Mouse (Mus musculus): ENCODE measurements at regions not wholly inside any gene's neighbourhood (a gene's known extent, or its start where the extent isn't known, plus 50 kb on each side); places are given as distances from the start of the nearest gene placed in this dataset.
A peak's percentile ranks its signal among the peaks of the same experiment; 100 is the strongest.

DNA sequence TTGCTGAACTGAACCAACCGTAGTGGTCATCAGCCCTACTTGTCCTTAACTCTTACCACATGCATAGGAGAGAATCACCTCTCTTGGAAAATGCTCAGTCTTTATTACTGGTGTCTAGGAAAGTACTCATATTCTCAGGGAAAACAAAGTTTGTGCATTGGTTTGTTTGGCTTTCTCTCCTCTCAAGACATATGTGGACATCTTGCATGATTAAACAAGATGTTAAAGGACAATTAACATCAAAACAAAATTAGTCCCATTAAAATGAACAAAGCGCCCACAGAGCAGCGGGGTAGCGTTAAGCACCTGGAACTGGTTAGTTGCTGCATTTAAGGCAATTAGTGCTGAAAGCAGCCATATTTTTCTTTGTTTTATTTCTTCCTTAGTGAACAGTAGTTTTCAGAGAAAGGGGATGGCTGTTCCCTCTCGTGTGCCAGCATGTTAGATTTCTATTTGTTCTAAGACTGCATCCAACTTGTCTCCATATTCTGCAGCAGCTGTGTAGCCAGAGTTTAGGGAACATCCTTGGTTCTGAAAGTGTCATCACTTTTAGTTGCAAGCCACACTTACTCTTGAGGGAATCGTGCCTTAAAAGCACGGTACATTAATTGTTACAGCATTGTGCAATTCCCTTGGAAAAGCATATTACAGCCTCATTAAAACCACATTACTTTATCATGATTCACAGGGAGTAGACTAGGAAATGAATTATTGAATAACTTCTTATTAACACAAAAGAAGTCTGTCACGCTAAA, 137.7 kb downstream of the Ube2u start:
- no peak for DNase-seq

DNA sequence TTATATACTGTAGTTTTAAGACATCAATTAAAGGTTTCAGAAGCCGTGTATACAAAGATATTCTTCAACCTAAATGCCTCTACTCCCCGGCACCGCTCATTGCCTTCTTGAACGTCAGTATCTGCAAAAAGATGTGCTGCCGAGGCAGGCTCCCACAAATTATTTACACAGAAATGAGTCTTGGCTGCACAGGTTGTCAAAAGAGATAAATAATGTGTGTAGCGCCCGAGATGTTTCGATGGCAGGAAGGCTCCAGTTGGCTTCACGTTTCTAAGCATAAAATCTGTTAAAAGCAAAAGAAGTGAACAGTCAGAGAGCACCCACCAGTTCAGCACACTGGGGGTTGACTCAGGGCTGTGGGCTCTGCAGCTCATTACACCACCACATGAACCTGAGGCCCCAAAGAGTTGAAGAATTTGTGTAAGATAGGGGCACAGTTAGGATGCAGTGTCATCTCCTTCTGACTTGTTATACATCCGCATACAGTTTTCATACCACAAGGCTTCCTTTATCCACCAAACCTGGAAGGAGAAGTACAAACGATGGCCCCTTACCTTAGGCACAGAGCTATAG, 138.4 kb downstream of the Ube2u start:
- DNase-seq: no peak

DNA sequence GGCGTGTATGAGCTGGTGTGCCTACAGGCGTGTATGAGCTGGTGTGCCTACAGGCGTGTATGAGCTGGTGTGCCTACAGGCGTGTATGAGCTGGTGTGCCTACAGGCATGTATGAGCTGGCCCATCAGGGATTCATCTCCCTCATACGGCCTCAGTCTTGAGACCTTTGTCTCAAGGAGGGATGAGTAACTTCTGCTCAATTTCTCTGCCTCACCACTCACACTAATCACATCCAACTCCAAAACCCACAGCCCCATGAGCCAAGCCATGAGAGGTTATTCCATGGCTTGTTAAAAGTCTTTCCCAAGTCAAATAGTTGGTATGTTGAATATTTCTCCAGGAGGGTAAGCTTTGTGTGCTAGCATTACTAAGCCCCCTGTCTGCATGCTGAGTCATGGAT, 146.0 kb downstream of the Ube2u start:
- no peak for DNase-seq

GRCm38 (mm10) chr4:100626551-100626950, 147.9 kb downstream of the Ube2u start:
- DNase-seq: no peak

DNA sequence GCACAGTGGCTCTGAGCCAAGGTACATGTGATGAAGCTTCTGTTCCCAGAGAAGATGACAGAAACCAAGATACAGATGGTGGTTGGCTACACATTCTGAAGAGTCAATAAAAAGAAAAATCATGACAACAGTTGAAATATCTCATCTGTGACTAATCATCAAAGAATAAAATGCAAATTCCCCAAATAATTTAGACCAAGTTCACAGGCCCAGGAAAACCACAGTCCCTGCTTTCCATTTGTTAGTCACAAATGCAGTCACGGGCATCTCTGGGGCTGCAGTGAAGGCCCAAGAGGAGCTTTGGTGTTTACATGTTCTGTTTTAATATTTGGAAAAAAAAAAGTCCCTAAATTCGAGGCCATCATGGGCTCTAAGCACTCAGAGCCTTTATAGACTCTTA, 142.1 kb upstream of the Cachd1 start:
- no peak for DNase-seq

GRCm38 (mm10) chr4:100637597-100637996, 138.9 kb upstream of the Cachd1 start:
- no peak for DNase-seq

DNA sequence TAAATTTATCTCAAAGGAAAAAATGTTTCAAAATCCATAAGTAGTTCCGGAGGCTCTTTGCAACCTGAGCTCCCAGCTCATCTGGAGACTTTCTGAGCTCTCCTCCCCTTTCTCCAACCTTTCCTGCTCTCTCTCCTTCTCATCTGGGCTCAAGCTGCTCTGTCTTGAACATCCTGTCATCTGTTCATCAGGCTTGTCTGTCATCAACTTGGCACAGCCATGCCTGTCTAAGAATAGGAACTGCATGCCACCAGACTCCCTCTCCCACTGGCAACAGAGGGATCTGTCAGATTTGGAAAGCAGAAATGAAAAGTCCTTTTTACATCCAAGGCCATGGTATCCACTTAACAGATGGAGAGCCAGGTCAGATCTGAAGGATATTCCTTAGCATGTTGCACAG, 115.3 kb upstream of the Cachd1 start:
- no peak for DNase-seq

DNA sequence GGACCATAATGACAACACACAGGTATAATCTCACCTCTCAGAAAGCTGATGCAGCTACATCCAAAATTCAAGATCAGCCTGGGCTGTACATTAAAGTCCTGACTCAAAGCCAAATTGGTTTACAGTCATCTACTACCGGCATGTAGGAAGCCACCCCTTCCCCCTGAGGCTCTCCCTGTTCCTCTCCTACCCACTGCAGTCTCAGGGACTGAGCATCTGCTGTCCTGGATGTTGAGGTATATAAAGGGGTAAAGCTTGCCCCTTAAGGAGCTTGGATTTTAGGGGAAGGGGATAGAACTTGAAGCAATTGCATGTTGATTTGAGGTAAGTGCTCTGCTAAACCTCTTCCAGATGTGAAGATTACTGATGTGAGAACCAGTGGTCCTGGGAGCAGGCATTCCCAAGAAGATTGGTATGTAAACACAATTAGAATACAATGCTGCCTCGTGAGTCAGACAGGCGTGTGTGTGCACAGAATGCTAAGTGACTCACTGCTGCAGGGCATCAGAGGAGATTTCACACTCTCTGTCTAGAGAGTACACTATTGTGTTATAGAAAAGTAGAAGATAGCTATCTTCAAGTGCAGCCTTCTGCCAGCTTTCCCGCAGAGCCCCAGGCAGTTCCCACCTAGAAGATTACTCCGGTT, 111.7 kb upstream of the Cachd1 start:
- no peak for DNase-seq

DNA sequence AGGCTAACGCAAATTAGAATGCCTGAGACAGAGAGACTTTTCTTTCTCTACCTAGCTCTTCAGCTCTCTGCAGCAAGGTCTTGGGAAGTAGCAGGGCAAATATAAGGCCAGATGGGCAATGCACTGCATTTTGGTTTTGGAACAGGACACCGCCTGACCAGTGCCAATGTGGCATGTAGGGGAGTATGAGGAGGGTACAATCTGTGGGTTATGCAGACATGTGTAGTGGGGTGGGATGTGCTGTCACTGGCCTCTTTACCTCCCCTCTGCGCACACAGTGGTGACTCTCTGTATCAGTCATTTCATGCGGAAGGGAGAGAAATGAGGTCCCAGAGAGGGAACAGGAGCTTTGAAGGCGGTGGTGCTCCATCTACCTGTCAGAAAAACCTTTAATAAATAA, 105.9 kb upstream of the Cachd1 start:
- DNase-seq: no peak

DNA sequence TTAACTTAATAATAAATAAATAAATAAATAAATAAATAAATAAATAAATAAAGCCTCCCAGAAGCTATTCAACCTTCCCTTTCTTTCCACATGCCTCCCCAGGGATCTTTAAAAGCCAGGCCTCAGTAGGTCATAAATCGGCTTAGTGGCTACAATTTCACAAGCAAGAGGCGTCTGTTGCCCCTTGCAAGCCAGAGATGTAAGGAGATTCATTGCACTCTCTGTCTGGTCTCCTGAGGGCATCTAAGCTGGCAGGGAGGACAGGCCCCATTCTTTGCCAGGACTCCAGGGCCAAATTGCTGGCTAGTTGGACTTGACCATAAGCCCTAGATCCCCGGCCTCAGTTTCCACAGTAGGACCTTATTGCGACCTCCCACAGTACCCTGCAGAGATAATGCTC, 101.6 kb upstream of the Cachd1 start:
- peak in 1 of 2 experiments; percentile 20 for DNase-seq

GRCm38 (mm10) chr4:100683757-100684156, 92.7 kb upstream of the Cachd1 start:
- no peak for DNase-seq

- no peak for DNase-seq
Observed at GRCm38 (mm10) chr4:100700002-100700401, 76.5 kb upstream of the Cachd1 start.

GRCm38 (mm10) chr4:100700418-100700817, 76.1 kb upstream of the Cachd1 start:
- DNase-seq: no peak

DNA sequence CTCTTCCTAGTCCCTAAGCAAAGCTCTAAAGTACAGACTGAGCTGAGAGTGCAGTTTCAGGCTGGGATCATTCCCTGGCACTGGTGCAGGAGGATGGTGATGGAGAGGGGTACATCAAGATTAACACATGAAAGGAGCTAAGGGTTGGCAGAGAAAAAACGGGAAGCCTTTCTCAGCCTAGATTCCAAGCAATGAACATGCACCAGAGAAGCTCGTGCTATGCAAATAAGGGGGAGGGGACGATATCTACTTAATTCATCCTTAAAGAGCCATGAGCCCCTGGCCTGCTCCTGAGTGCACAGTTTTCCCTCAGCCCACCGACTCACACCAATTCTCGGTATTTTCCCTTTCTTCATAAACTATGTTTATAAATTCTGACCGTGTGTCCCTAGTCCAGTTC, 70.5 kb upstream of the Cachd1 start:
- DNase-seq: no peak

- DNase-seq: no peak
Observed at GRCm38 (mm10) chr4:100707125-100707524, 69.3 kb upstream of the Cachd1 start.

DNA sequence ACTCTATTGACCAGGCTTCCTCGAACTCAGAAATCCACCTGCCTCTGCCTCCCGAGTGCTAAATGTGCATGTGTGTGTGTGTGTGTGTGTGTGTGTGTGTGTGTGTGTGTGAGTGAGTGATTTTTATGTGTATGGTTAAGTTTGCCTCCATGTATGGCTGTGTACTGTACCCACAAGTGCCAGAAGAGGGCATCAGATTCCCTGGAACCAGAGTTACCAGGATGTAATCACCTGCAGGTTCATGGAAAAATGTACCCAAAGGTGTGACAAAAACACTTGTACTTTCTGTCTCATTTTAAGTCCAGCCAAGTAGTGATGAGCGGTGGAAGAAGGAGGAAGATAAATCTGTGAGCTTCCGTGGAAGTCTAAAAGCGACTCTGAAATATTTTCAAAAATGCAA, 68.2 kb upstream of the Cachd1 start:
- no peak for DNase-seq

DNA sequence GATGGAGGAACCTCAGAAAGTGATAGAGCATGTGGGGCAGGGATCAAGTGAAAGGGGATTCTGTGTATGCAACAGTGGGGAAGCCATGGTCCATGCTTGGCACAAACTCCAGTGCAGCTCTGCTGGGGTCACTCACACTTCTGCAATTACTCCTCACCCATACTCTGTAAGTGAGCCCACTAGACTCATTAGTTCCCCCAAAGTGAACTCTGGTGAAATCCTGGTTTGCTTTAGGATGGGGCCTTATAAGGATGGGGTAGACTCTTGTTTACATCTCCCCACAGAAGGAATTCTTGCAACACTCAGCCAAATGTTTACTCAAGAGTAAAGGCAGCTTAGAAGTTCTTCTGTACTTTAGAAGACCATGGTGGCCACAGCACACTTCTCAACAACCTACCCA, 62.2 kb upstream of the Cachd1 start:
- DNase-seq: no peak

GRCm38 (mm10) chr4:100717601-100718000, 58.9 kb upstream of the Cachd1 start:
- no peak for DNase-seq

DNA sequence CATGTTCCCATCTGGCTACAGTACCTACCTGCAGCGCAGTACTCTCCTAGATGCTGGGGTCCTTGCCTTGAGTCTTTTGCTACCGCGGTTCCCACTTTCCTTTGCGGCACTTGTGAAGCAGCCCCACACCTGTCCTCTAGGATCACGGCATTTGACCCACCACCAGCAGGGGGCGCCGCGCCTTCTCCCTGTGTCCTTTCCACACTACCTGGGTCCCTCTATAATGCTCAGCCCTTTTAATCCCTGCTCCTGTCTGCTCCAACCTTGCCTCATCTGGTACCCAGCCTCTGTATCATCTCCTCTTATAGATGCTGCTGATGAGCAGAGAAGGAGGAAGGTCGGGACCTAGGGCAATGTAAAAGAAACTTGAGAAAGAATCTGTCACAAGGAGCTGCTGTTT, 53.9 kb upstream of the Cachd1 start:
- peak; percentile 68 to 75 for DNase-seq

DNA sequence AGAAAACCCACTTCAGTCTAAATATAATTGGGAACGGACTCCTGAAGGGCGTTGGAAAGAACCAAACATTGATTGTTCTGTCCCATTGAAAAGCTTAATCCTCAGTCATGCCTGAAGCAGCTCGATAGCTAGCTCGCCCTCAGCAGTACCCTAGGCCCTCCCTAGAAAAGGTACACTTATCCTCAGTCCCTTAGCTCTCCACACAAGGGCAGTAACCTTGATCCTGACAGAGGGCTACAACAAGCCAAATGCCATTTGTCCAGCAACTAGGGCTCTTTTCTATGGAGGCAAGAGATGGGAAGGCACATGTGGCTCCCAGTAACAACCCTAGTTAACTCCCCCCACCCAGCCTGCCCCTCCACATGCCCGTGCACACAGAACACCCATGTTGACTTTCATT, 53.4 kb upstream of the Cachd1 start:
- no peak for DNase-seq

- no peak for DNase-seq
Observed at GRCm38 (mm10) chr4:100725811-100726210, 50.7 kb upstream of the Cachd1 start.

- DNase-seq: no peak
Observed at GRCm38 (mm10) chr4:100726496-100726895, 50.0 kb upstream of the Cachd1 start.

Measured in adrenal gland, postnatal 36 days (tissue).